Mouse (Mus musculus): ENCODE measurements around the gene Ifitm2. TPM values are rescaled to one million over a fixed set of nuclear protein-coding genes. Genes with fewer than 3 reads are reported as not detected.

Ifitm2 gene
- total and polyA plus RNA-seq, 3 experiments: 136 to 381 (median 213) TPM

- Histone ChIP-seq H3K27ac (ENCODE audit: insufficient read depth, low read depth) (no peak overlapping the region), H3K79me2 (replicated peaks; ENCODE audit: control insufficient read depth, extremely low read depth, insufficient read depth, poor library complexity, severe bottlenecking) (no peaks in the 10 kb centered on the region; the same call in 1 of the 2 replicates), H3K36me3 (replicated peaks in 1 of 2; ENCODE audit: control insufficient read depth in 1 of 2, insufficient read depth in 1 of 2, low read length in 1 of 2) (no peaks in the 10 kb centered on the region), H3K4me3 (replicated peaks in 1 of 3; ENCODE audit: low read depth in 2 of 3, low read length in 2 of 3, poor library complexity in 1 of 3) (no peak overlapping the region), H3K27me3 (replicated peaks) (no peaks in the 10 kb centered on the region), H3K4me1 (ENCODE audit: control insufficient read depth in 1 of 2, insufficient read depth in 2 of 2) (peaks cover 0 to 14% of the 10 kb centered on the region in 2 experiments; a peak in 3 of 4 replicates), H3K9ac (ENCODE audit: insufficient read depth, low read depth) (no peak overlapping the region), H3K4me2 (ENCODE audit: insufficient read depth, low read depth, poor library complexity, severe bottlenecking) (no peak overlapping the region), H3K9me3 (replicated peaks; ENCODE audit: low read length) (no peaks in the 10 kb centered on the region)
- peak; percentile 61 for DNase-seq (ENCODE audit: extremely low read depth)
- no peak for TF ChIP-seq ZKSCAN1 (IDR thresholded peaks at IDR 0.05; ENCODE audit: borderline replicate concordance, low read depth, low read length)
- TF ChIP-seq IRF4 (IDR thresholded peaks at IDR 0.05; ENCODE audit: low read depth, low read length): peak; percentile 35; the same call in 1 of the 2 replicates
- TF ChIP-seq USF1 (IDR thresholded peaks at IDR 0.05; ENCODE audit: low read depth, low read length): no peak
- TF ChIP-seq ELF1 (IDR thresholded peaks at IDR 0.05; ENCODE audit: low read depth, low read length): 0 out of 2 replicates have a peak, but pooled peaks have one; percentile 37
- TF ChIP-seq SMC3 (IDR thresholded peaks at IDR 0.05; ENCODE audit: low read depth, low read length): peak; percentile 98
- TF ChIP-seq MAZ (IDR thresholded peaks at IDR 0.05; ENCODE audit: low read depth, low read length): no peak
- TF ChIP-seq MYC (IDR thresholded peaks at IDR 0.05; ENCODE audit: low read depth, low read length): 0 out of 2 replicates have a peak, but pooled peaks have one; percentile 53
- TF ChIP-seq ZC3H11A (IDR thresholded peaks at IDR 0.05; ENCODE audit: low read depth, low read length): peak; percentile 88
- peak in 1 of 2 experiments; percentile 96; a peak in 2 of 4 replicates for TF ChIP-seq CTCF (conservative IDR thresholded peaks at IDR 0.05 in 1 of 2, IDR thresholded peaks at IDR 0.05 in 1 of 2; ENCODE audit: low read depth in 2 of 2, low read length in 2 of 2)
- peak; percentile 97 for TF ChIP-seq RAD21 (IDR thresholded peaks at IDR 0.05; ENCODE audit: low read depth, low read length)
- peak; percentile 47; the same call in 1 of the 2 replicates for TF ChIP-seq JUND (conservative IDR thresholded peaks at IDR 0.05; ENCODE audit: low read depth, low read length)
- dilution Hi-C loops (cut with MboI; ENCODE audit: extremely low pct_ligation_motif_present, extremely low pct_unique_long_range_greater_than_20kb, low sequenced_read_pairs): no loop called here
- in situ Hi-C loops (cut with MboI; ENCODE audit: low pct_ligation_motif_present, low pct_unique_long_range_greater_than_20kb, low sequenced_read_pairs): loop anchor here (5.0 kb wide), 2 partner anchors 53 to 93 kb away; partner anchors contain the start of gene Ifitm3
Observed at GRCm38 (mm10) chr7:140959181-140959901, 3.6 kb upstream of the Ifitm2 start.

GRCm38 (mm10) chr7:140956556-140956869 is 726 bp upstream of the Ifitm2 start:
- TF ChIP-seq ZC3H11A (IDR thresholded peaks at IDR 0.05; ENCODE audit: low read depth, low read length) (no peak), SMC3 (IDR thresholded peaks at IDR 0.05; ENCODE audit: low read depth, low read length) (no peak), ELF1 (IDR thresholded peaks at IDR 0.05; ENCODE audit: low read depth, low read length) (no peak), NELFE (IDR thresholded peaks at IDR 0.05; ENCODE audit: low read depth, low read length) (no peak), PAX5 (IDR thresholded peaks at IDR 0.05; ENCODE audit: low read length) (no peak), HCFC1 (IDR thresholded peaks at IDR 0.05; ENCODE audit: low read depth, low read length) (no peak), NRF1 (IDR thresholded peaks at IDR 0.05; ENCODE audit: low read depth, low read length) (no peak), POLR2AphosphoS2 (IDR thresholded peaks at IDR 0.05; ENCODE audit: low read depth, low read length) (no peak), ZNF384 (IDR thresholded peaks at IDR 0.05; ENCODE audit: low read depth, low read length) (no peak), KAT2A (IDR thresholded peaks at IDR 0.05; ENCODE audit: insufficient replicate concordance, low read length) (no peak), RAD21 (IDR thresholded peaks at IDR 0.05; ENCODE audit: low read depth, low read length) (no peak), POLR2A (IDR thresholded peaks at IDR 0.05; ENCODE audit: low read depth, low read length) (no peak), USF1 (IDR thresholded peaks at IDR 0.05; ENCODE audit: low read depth, low read length) (no peak), CTCF (conservative IDR thresholded peaks at IDR 0.05 in 1 of 2, IDR thresholded peaks at IDR 0.05 in 1 of 2; ENCODE audit: low read depth in 2 of 2, low read length in 2 of 2) (no peak), GABPA (IDR thresholded peaks at IDR 0.05; ENCODE audit: insufficient replicate concordance, low read depth, low read length) (no peak), CHD1 (IDR thresholded peaks at IDR 0.05; ENCODE audit: low read depth, low read length) (no peak), UBTF (IDR thresholded peaks at IDR 0.05; ENCODE audit: low read depth, low read length) (no peak), USF2 (conservative IDR thresholded peaks at IDR 0.05; ENCODE audit: low read depth, low read length) (no peak), TBP (conservative IDR thresholded peaks at IDR 0.05; ENCODE audit: low read depth, low read length) (no peak), SIN3A (IDR thresholded peaks at IDR 0.05; ENCODE audit: low read length) (no peak)
- peaks cover 3 to 42% of the 10 kb centered on the region in 2 experiments for H3K4me1 ChIP-seq (ENCODE audit: control insufficient read depth in 1 of 2, insufficient read depth in 2 of 2)
- H3K4me3 ChIP-seq (replicated peaks in 1 of 3; ENCODE audit: low read depth in 2 of 3, low read length in 2 of 3, poor library complexity in 1 of 3): peak overlapping the region; percentile 66 to 78 (median 69)
- H3K4me2 ChIP-seq (ENCODE audit: insufficient read depth, low read depth, poor library complexity, severe bottlenecking): no peak overlapping the region
- DNase-seq (ENCODE audit: extremely low read depth): no peak
- peaks cover 0 to 23% of the 10 kb centered on the region in 2 experiments for H3K36me3 ChIP-seq (replicated peaks in 1 of 2; ENCODE audit: control insufficient read depth in 1 of 2, insufficient read depth in 1 of 2, low read length in 1 of 2)
- no peaks in the 10 kb centered on the region for H3K9me3 ChIP-seq (replicated peaks; ENCODE audit: low read length)
- peaks cover 5% of the 10 kb centered on the region; the same call in 1 of the 2 replicates for H3K79me2 ChIP-seq (replicated peaks; ENCODE audit: control insufficient read depth, extremely low read depth, insufficient read depth, poor library complexity, severe bottlenecking)
- peak overlapping the region; percentile 36; the same call in 1 of the 2 replicates for H3K9ac ChIP-seq (ENCODE audit: insufficient read depth, low read depth)
- dilution Hi-C loops (cut with MboI; ENCODE audit: extremely low pct_ligation_motif_present, extremely low pct_unique_long_range_greater_than_20kb, low sequenced_read_pairs) (no loop called here), in situ Hi-C loops (cut with MboI; ENCODE audit: low pct_ligation_motif_present, low pct_unique_long_range_greater_than_20kb, low sequenced_read_pairs) (loop anchor here (5.0 kb wide), 2 partner anchors 56 to 96 kb away; partner anchors contain the start of gene Ifitm3)
- H3K27me3 ChIP-seq (replicated peaks): no peaks in the 10 kb centered on the region
- peak overlapping the region; percentile 78; the same call in 1 of the 2 replicates for H3K27ac ChIP-seq (ENCODE audit: insufficient read depth, low read depth)
